Mouse (Mus musculus) urinary bladder, postnatal 14 days (tissue): ENCODE measurements at regions not wholly inside any gene's neighbourhood (a gene's known extent, or its start where the extent isn't known, plus 50 kb on each side); places are given as distances from the start of the nearest gene placed in this dataset.

Source experiments
- DNase-seq: peaks from one replicate; pipeline ENCODE4 v3.0.0; 2021; ENCODE audit warnings: low spot score

DNA sequence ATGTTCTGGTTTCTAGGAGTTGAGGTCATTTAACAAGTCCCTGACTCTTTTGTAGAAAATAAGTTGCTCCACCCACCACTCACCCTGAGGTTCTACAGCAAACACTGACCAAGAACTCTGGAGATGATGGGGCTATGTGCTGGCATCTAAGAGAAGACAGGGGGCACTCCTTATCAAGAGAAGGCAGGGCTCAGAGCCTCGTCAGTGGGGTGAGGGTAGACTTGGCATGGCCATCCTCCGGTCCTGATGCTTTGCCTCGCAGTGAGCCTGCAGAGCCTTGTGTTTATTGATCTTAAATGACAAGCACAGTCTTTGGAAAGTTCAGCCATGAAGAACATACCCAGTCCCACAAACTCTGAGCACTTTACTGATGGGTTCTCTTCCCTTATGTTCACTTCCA lies 370.1 kb upstream of the 3110018I06Rik start:
- no peak for DNase-seq

- DNase-seq: no peak
Observed at GRCm38 (mm10) chr12:107119076-107119475, 369.4 kb upstream of the 3110018I06Rik start.

GRCm38 (mm10) chr12:107120486-107121186 lies 367.8 kb upstream of the 3110018I06Rik start:
- no peak for DNase-seq

GRCm38 (mm10) chr12:107121990-107122389 lies 366.4 kb upstream of the 3110018I06Rik start:
- DNase-seq: no peak

GRCm38 (mm10) chr12:107123661-107124060 lies 364.8 kb upstream of the 3110018I06Rik start:
- DNase-seq: no peak

- no peak for DNase-seq
Observed at GRCm38 (mm10) chr12:107124263-107124885, 364.1 kb upstream of the 3110018I06Rik start.

- DNase-seq: no peak
Observed at GRCm38 (mm10) chr12:107125201-107125600, 363.2 kb upstream of the 3110018I06Rik start.

- no peak for DNase-seq
Observed at GRCm38 (mm10) chr12:107126056-107126455, 362.4 kb upstream of the 3110018I06Rik start.

- no peak for DNase-seq
Observed at GRCm38 (mm10) chr12:107127591-107127990, 360.8 kb upstream of the 3110018I06Rik start.

GRCm38 (mm10) chr12:107129232-107129631 lies 359.2 kb upstream of the 3110018I06Rik start:
- DNase-seq: no peak

- DNase-seq: no peak
Observed at GRCm38 (mm10) chr12:107131351-107131750, 357.1 kb upstream of the 3110018I06Rik start.

GRCm38 (mm10) chr12:107131841-107132240 lies 356.6 kb upstream of the 3110018I06Rik start:
- no peak for DNase-seq

DNA sequence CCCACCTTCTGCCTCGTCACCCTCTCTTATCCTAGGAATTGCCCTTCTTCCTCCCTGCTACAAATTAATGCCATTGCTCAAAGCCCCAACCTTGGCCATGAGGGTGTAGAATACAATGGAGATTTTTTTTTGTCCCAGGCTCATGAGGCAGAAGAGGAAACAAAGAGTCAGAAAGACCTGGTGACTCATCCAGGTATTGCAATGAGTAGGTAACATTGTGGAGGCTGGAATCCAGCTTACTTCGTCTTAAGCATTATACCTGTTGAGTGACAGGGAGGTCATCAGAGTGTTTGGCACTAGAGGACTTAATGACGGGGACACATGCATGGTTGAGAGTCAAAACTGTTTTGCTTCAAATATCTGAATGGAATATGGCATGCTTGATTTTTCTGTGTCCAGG lies 355.9 kb upstream of the 3110018I06Rik start:
- no peak for DNase-seq

GRCm38 (mm10) chr12:107134353-107134752 lies 354.1 kb upstream of the 3110018I06Rik start:
- DNase-seq: no peak

DNA sequence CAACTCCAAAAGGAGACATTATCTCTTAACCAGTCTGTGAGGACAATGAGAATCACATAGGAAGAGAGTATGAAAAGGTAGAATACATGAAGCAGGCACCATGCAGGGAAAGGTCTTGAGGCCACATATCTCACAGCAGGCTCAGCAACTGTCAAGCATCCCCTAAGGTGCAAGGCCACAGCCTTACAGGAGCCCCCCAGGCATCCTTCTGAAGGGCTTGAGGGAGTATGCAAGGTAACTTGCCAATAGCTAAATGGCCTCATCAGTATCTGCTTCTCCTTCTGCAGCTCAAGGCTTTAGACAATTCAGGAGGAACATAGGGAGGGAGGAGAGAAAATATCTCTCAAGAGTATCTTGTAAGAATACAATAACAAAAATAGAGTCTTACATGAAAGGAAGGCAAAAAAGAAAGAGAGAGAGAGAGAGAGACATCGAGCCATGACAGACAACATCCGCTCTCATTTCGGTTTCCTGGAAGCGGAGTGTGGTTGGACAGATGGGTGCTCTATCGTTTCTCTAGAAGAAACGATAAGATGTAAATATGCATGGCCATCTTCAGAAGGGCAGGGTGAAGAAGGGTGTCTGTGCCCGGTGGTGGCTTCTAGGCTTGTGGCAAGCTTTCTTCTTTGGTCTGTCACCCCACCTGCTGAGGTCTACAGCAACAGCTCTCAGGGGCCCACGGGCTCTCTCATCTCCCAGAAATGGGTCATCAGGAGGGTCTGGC lies 349.6 kb upstream of the 3110018I06Rik start:
- no peak for DNase-seq

GRCm38 (mm10) chr12:107140957-107141595 lies 347.4 kb upstream of the 3110018I06Rik start:
- DNase-seq: no peak

GRCm38 (mm10) chr12:107142226-107142625 lies 346.2 kb upstream of the 3110018I06Rik start:
- DNase-seq: no peak

DNA sequence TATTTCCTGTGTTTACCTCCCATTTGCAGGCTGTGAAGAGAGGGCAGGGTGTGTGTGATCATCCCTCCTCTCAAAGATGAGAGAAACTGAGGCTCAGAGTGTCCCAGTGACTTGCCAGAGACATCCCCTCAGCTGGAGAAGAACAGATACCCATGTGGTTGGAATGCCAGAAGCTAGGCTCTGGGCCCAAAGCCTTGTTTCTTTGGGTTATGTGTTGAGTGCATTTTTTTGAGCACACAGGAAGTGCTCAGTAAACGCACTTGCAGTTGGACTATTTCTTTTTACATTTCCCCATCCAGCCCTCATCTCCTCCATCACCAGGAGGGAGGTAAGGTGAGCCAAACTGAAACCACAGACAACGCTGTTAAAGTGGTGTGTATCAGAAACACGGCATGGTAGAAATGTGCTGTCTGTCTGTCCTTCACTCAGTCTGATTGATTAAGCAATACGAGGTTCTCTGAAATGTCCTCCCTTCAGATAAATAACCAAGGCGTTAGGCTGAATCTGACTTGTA lies 341.8 kb upstream of the 3110018I06Rik start:
- DNase-seq: no peak

DNA sequence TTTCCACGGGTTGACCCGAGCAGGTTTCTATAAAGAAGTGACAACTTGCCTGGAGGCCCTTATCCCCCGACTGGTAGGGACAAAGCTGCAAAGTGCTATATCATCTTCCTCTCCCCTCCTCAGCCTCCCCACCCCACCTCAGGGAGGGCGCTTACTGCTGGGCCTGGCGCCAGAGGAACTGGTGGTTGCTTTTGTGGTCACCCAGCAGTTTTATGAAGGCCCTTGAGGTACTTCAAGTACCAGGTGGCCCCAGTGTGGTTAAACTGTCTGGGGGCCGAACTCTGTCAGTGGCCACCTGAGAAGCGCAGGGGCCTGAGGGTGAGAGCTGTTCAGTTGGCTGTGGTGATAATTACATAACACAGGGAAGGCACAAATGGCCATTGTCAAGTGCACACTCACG lies 340.0 kb upstream of the 3110018I06Rik start:
- DNase-seq: no peak

- no peak for DNase-seq
Observed at GRCm38 (mm10) chr12:107151089-107151488, 337.3 kb upstream of the 3110018I06Rik start.

DNA sequence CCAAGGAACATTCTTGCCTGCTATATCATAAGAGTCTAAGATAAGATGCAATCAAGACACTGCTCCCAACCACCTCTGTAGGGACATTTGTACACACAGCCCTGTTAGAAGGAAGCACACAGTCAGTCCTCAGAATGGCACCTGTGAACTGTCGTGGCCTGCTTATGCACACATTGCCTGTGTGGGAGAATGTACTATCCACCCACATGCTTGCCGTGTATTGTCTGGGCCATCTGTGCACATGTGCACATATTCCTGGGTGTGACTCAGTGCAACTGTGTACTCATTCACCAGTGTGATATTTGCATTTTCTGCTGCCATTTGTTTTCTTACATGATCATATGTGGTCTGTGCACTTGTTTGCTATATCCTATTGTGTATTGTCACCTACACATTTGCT lies 333.8 kb upstream of the 3110018I06Rik start:
- DNase-seq: no peak

GRCm38 (mm10) chr12:107156791-107157428 lies 331.5 kb upstream of the 3110018I06Rik start:
- DNase-seq: no peak
